Mouse (Mus musculus) layer of hippocampus, postnatal 10 days (tissue): ENCODE results near the gene Pdcd11. TPM values are rescaled to one million over a fixed set of nuclear protein-coding genes. Genes with fewer than 3 reads are reported as not detected.

Experiments
- DNase-seq, 2 experiments: peaks; one replicate each; pipeline ENCODE4 v3.0.0; 2021; ENCODE audit warnings: low spot score in 2 of 2
- total RNA-seq, 2 experiments: library from RNA; stranded (reverse); gene quantifications; 2 replicates each; pipeline ENCODE4 v1.2.3; 2021

Pdcd11 gene
- total RNA-seq, 2 experiments from 2014 or later = 18.9 TPM

DNA sequence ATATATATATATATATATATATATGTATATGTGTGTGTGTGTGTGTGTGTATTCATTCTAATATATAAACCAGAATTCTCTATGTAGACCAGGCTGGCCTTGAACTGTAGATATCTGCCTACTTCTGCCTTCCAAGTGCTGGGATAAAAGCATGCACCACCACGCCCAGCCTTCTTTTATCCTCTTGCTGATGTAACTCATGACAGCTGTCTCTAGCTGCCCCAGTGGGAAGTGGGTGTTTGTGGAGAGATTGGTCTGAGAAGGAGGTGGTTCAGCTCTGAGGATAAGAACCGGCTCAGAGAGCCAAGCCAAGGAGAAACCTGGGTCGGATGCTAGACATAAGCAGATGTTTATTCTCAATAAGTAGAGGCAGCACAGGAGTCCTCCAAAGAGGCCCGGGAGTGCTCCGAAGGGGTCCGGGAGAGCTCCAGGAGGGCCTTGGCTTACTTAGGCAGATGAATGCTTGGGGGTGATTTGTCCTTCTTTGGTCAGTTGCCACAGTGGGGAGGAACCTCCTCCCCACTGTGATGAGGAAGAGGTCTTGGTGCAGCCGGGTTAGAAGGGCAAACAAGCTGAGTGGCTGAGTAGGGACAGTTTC lies 77.1 kb downstream of the Pdcd11 start:
- no peak for DNase-seq

- peak; percentile 18 to 31 for DNase-seq
Observed at GRCm38 (mm10) chr19:47168223-47168622, 77.7 kb downstream of the Pdcd11 start.

DNA sequence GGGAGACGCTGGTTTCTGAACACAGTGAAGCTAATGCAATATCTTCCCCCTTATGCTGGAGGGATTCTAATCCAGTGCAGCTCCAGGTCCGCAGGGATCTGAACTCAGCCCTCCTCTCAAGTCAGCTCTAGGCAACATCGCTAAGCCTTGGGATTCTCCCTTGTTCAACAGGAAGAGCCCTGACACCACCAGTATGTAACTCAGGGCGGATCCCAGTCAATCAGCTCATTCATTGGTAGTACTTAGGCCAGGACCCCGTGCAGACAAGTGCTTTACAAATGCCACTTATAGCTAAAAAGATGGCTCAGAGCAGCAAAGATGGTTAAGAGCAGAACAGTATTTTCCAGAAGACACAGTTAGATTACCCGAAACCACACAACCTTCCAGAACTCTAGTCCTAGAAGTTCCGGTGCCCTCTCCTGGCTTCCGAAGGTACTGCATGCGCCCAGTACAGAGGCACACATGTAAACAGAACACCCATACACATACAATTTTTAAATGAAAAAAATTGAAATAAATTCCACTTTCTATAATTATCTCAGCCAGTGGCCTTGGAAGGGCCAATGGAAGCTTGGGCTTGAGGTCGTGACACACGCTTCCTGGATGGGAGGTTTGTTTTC lies 78.3 kb downstream of the Pdcd11 start:
- peak; percentile 92 to 93 for DNase-seq

- no peak for DNase-seq
Observed at GRCm38 (mm10) chr19:47174515-47174914, 83.9 kb downstream of the Pdcd11 start.

GRCm38 (mm10) chr19:47175472-47175871 lies 84.9 kb downstream of the Pdcd11 start:
- no peak for DNase-seq

DNA sequence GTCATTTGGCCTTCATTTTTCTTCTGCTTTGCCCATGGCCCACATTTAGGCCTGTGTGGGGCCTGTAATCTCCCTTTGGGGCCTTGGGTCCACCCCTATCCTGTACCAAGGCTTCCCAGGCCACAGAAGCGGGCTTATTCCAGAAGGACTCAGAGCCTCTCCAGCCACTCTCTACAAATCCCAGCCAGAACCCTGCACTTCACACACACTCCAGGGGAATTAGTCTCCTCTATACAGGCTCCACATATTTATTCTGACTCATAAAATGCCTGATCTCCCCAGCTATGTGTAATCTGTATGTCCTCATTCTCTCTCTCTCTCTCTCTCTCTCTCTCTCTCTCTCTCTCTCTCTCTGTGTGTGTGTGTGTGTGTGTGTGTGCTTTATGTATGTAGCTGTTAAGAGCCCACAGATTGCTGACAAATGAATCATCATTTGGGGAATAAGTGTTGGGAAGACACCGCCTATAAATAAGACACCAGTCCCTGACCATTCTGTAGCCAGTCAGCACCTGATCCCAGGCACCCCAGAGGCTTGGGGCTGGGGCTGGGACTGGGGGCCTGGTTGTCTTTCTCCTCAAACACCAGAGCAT lies 86.4 kb downstream of the Pdcd11 start:
- no peak for DNase-seq

- DNase-seq = peak; percentile 41 to 46
Observed at GRCm38 (mm10) chr19:47178001-47178400, 87.4 kb downstream of the Pdcd11 start.

GRCm38 (mm10) chr19:47178431-47179271 lies 88.1 kb downstream of the Pdcd11 start, which contains the start of gene Neurl1a:
Neurl1a (plus strand) TSS chr19:47178820.
- peak; percentile 61 to 71 for DNase-seq

DNA sequence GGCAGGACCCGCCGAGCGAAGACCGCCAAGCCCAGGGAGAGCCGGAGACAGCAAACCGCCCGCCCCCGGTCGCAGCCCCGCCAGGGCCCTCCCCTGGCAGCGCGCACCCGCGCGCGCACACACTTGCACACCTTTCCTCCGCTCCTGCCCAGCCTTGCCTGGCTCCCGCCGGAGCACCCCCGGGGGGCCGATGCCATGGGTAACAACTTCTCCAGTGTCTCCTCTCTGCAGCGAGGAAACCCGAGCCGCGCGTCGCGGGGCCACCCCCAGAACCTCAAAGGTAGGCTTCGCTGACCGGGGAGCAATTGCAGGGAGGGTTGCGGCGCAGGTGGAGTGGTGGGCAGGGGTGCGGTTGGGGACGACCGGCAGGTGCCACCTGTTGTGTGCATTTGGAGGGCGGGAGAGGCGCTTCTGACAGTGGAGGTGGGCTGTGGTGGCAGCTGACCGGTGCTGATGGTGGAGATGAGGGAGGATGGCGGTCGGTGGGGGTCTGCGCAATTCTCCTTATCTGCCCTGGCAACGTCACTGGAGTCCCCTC lies 88.8 kb downstream of the Pdcd11 start:
- peak; percentile 42 to 57 for DNase-seq

DNA sequence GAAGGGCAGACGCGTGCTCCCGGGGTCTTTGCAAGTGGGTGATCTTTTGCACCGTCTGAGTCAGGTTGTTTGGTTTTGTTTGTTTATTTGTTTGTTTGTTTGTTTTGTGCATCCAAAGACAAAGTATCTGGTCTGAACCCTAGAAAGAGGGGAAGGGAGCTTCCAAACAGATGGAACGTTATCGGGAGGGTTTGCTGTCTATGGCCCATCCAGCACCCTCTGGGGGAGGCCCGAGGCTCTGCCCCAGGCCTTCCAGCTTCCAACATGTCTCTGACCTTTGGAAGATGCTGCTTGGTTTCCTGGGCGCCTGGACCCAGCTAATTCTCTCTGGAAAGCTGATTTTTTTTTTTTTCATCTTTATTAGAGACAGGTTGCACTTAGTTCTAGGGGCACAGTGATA lies 89.4 kb downstream of the Pdcd11 start:
- DNase-seq = no peak

Other genes starting within 250 kb of the Pdcd11 start
- gene Ina, start 76.1 kb upstream of the Pdcd11 start, total RNA-seq = 100 to 1,000 TPM; 197 to 202 TPM
- gene Nt5c2, start 75.6 kb upstream of the Pdcd11 start, total RNA-seq = 10 to 100 TPM; 65.6 to 78.1 TPM
- gene Pcgf6, start 39.9 kb upstream of the Pdcd11 start, total RNA-seq = 10 to 100 TPM; 19.7 to 20.4 TPM
- gene Taf5, start 23.0 kb upstream of the Pdcd11 start, total RNA-seq = 1 to 10 TPM; 6.9 to 7.2 TPM
- 100 to 1,000 TPM; 805 to 828 TPM for gene Usmg5, start 121 bp upstream of the Pdcd11 start, total RNA-seq
- 1 to 10 TPM; 3.1 to 3.9 TPM for gene Calhm2, start 47.5 kb downstream of the Pdcd11 start, total RNA-seq
- gene Calhm1, start 53.5 kb downstream of the Pdcd11 start, total RNA-seq = not detected
- not detected for gene Calhm3, start 67.0 kb downstream of the Pdcd11 start, total RNA-seq
- 100 to 1,000 TPM; 112 to 133 TPM for gene Neurl1a, start 88.1 kb downstream of the Pdcd11 start, total RNA-seq